Mouse (Mus musculus) 3134 (cell line): ENCODE data around the gene Etv1.

Experiments
- DNase-seq: peaks from one replicate; pipeline ENCODE4 v3.0.0-alpha.2; 2011; ENCODE audit warnings: low spot score; ENCODE audit not compliant: insufficient read length; ENCODE audit errors: extremely low read depth

Etv1 gene

GRCm38 (mm10) chr12:38779186-38779777 is at the start of gene Etv1:
Gene Etv1, plus strand, starts transcription at chr12:38779380.
- DNase-seq = peak; percentile 79

GRCm38 (mm10) chr12:38729661-38730060 is 49.5 kb upstream of the Etv1 start:
- no peak for DNase-seq

GRCm38 (mm10) chr12:38730791-38731190 is 48.4 kb upstream of the Etv1 start:
- no peak for DNase-seq

GRCm38 (mm10) chr12:38759322-38759721 is 19.9 kb upstream of the Etv1 start:
- DNase-seq = no peak

GRCm38 (mm10) chr12:38777316-38777715 is 1.9 kb upstream of the Etv1 start:
- no peak for DNase-seq

GRCm38 (mm10) chr12:38777957-38778298 is 1.3 kb upstream of the Etv1 start:
- no peak for DNase-seq

GRCm38 (mm10) chr12:38778299-38779075 is 693 bp upstream of the Etv1 start:
- peak; percentile 90 for DNase-seq

- peak; percentile 80 for DNase-seq
Observed at GRCm38 (mm10) chr12:38780006-38780954, 1.1 kb downstream of the Etv1 start.

- DNase-seq = peak; percentile 42
Observed at GRCm38 (mm10) chr12:38780955-38781304, 1.8 kb downstream of the Etv1 start.

- DNase-seq = no peak
Observed at GRCm38 (mm10) chr12:38781686-38782085, 2.5 kb downstream of the Etv1 start.

GRCm38 (mm10) chr12:38783291-38783690 is 4.1 kb downstream of the Etv1 start:
- DNase-seq = no peak

- DNase-seq = no peak
Observed at GRCm38 (mm10) chr12:38784221-38784620, 5.0 kb downstream of the Etv1 start.

- no peak for DNase-seq
Observed at GRCm38 (mm10) chr12:38786571-38786970, 7.4 kb downstream of the Etv1 start.

GRCm38 (mm10) chr12:38787704-38788103 is 8.5 kb downstream of the Etv1 start:
- DNase-seq = peak; percentile 25

- peak; percentile 63 for DNase-seq
Observed at GRCm38 (mm10) chr12:38788621-38789020, 9.4 kb downstream of the Etv1 start.

GRCm38 (mm10) chr12:38789789-38790355 is 10.7 kb downstream of the Etv1 start:
- DNase-seq = no peak

GRCm38 (mm10) chr12:38793076-38793475 is 13.9 kb downstream of the Etv1 start:
- no peak for DNase-seq

GRCm38 (mm10) chr12:38793697-38794096 is 14.5 kb downstream of the Etv1 start:
- DNase-seq = peak; percentile 24

- DNase-seq = no peak
Observed at GRCm38 (mm10) chr12:38807031-38807430, 27.9 kb downstream of the Etv1 start.

- DNase-seq = no peak
Observed at GRCm38 (mm10) chr12:38812392-38812791, 33.2 kb downstream of the Etv1 start.
